Mouse (Mus musculus) megakaryocyte, embryonic 14.5 days (primary cell): Measurements from ENCODE around the gene Galnt18.

ENCODE experiments used
- FLI1 ChIP-seq: IDR thresholded peaks from 2 replicates; pipeline ENCODE4 v1.6.1; 2012; ENCODE audit warnings: low read length, inconsistent platforms, mixed read lengths
- GATA1 ChIP-seq: IDR thresholded peaks from 3 replicates; pipeline ENCODE4 v1.6.1; 2012; ENCODE audit warnings: mixed read lengths, low read length, inconsistent platforms, borderline replicate concordance

DNA sequence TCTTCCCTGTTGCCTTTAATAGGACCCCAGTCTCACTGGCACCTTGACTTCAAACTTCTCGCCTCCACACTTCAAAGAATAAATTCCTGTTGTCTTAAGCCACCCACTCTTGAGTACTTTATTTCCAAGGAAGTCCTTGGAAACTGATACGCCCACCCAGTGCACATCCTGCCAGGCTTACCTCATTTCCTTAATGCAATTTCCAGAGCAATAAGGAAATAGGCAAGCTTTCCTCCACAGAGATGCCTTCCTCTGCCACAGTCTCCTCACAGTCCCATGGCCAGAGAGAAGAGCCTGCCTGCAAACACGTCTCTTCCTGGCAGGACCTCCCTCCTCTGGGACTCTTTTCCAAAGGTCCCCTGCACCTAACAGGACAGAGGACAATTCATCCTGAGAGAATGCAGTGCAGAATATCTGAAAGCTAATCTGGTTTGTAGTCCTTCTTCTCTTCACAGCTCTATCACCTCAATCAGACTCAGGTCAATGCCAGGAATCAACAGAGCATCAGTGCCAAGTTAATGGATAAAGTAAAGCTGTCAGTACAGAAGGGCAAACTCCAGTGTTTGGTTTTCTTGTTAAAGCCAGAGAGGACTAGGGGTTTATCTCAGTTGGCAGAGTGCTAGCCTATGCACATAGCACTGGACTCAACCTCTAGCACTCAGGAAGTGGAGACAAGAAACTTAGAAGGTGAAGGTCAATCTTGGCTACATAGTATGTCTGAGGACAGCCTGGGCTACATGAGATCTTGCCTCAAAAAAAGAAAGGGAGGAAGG, 65.8 kb downstream of the Galnt18 start:
- TF ChIP-seq GATA1 (no peak), FLI1 (no peak)
